Mouse (Mus musculus) limb, embryonic 14.5 days (tissue): ENCODE measurements around the gene Gm21858. TPM values are rescaled to one million over a fixed set of nuclear protein-coding genes. Genes with fewer than 3 reads are reported as not detected.
"Not testable (repeated sequence)": the region's sequence is repeated elsewhere in the genome, so short reads cannot be mapped to it uniquely, and the experiment has no call there.

Experiments used
- ATAC-seq: fragments of 200-750 bp; cut with Nextera tagmentation; 2 replicates; pipeline ENCODE4 v1.8.0; 2017; ENCODE audit warnings: low read depth, moderate number of reproducible peaks, moderate TSS enrichment; ENCODE audit not compliant: low FRiP score
- DNase-seq: peaks from one replicate; pipeline ENCODE4 v3.0.0-alpha.2; 2015; ENCODE audit warnings: low spot score
- H3K27ac ChIP-seq: fragments of 300-500 bp; sonication (generic); replicated peaks from 2 replicates; pipeline ENCODE4 v1.5.1; 2014; ENCODE audit warnings: low read depth, mild to moderate bottlenecking, low read length, moderate library complexity, mixed read lengths
- H3K27me3 ChIP-seq: fragments of 300-500 bp; sonication (generic); 2 replicates; pipeline ENCODE4 v1.6.1; 2014; ENCODE audit warnings: low read length, mixed read lengths; ENCODE audit not compliant: control insufficient read depth, insufficient read depth
- H3K36me3 ChIP-seq: fragments of 300-500 bp; sonication (generic); 2 replicates; pipeline ENCODE4 v1.6.1; 2014; ENCODE audit warnings: mild to moderate bottlenecking, low read length, moderate library complexity, mixed read lengths; ENCODE audit not compliant: control insufficient read depth, insufficient read depth
- H3K4me1 ChIP-seq: fragments of 300-500 bp; sonication (generic); 2 replicates; pipeline ENCODE4 v1.6.1; 2014; ENCODE audit warnings: antibody characterized with exemption, low read length, mixed read lengths; ENCODE audit not compliant: control insufficient read depth, insufficient read depth
- H3K4me2 ChIP-seq: fragments of 300-500 bp; sonication (generic); replicated peaks from 2 replicates; pipeline ENCODE4 v1.6.1; 2014; ENCODE audit warnings: low read depth, mild to moderate bottlenecking, low read length, moderate library complexity; ENCODE audit not compliant: severe bottlenecking
- H3K4me3 ChIP-seq: fragments of 300-500 bp; sonication (generic); replicated peaks from 2 replicates; pipeline ENCODE4 v1.5.1; 2014; ENCODE audit warnings: low read length
- H3K9ac ChIP-seq: fragments of 300-500 bp; sonication (generic); 2 replicates; pipeline ENCODE4 v1.6.1; 2014; ENCODE audit warnings: mild to moderate bottlenecking, low read depth, low read length, moderate library complexity; ENCODE audit not compliant: severe bottlenecking
- H3K9me3 ChIP-seq: fragments of 300-500 bp; sonication (generic); 2 replicates; pipeline ENCODE4 v1.6.1; 2016; ENCODE audit warnings: low read length; ENCODE audit not compliant: control insufficient read depth
- WGBS: fragments of 180-500 bp; shearing (Covaris S2); extraction: QIAGEN DNeasy Blood & Tissue Kit; methylation state at CpG from one replicate; pipeline ENCODE4 v1.1.7; 2014; 5-methylcytosine and 5-hydroxymethylcytosine counted together
- polyA plus RNA-seq, 2 experiments: library from polyadenylated mRNA; depleted of rRNA in 1 of 2; stranded (reverse) in 1 of 2; unstranded in 1 of 2; fragments of >200 nt; fragmentation: Nextera tagmentation in 1 of 2; extraction: Ambion mirVana in 1 of 2; gene quantifications; 2 replicates each; pipeline versions ENCODE4 v1.2.1 to v1.2.3; 2012 to 2014

Gm21858 gene
- polyA plus RNA-seq (2012; rRNA removed) (not detected in 2 replicates), polyA plus RNA-seq (2014; fragmentation: Nextera tagmentation; extraction: Ambion mirVana) (not detected in 2 replicates)

DNA sequence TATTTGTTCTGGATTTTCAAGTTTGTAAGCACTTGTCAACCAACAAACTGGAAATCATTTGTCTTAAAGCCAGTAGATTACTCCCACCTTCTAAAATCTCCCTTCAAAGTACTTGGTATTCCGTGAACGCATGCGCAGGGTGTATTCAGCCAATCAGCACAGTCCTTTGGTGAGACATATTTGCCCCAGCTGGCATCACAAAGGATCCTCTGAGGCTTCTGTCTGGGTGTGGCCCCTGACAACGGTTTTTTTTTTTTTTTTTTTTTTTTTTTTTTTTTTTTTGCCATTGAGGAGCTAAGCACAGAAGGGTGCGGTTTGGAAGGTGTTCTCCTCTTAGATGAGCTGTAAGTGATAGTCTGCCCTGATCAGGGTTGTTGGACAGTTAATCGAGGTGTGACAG is at the start of gene Gm21858:
Gm21858 (plus strand) TSS at position 301 of the 400 bp plus-strand sequence.
- H3K4me2 ChIP-seq, H3K9ac ChIP-seq, H3K27me3 ChIP-seq, ATAC-seq, H3K4me3 ChIP-seq, DNase-seq, H3K27ac ChIP-seq, H3K4me1 ChIP-seq, H3K9me3 ChIP-seq, H3K36me3 ChIP-seq: not testable (repeated sequence)
- no CpG with 5 or more reads among the region's 6 CpGs for WGBS
